Mouse (Mus musculus) spleen, adult 2 months (tissue): ENCODE results near the gene Zfp978.
"Not testable (repeated sequence)": the region's sequence is repeated elsewhere in the genome, so short reads cannot be mapped to it uniquely, and the experiment has no call there.

Source experiments
- CTCF ChIP-seq: fragments of 200-500 bp; IDR thresholded peaks from 2 replicates; pipeline ENCODE4 v1.5.1; 2011; ENCODE audit warnings: mild to moderate bottlenecking, inconsistent platforms; ENCODE audit not compliant: insufficient read depth, insufficient read length, insufficient replicate concordance; ENCODE audit errors: extremely low read depth
- POLR2A ChIP-seq: fragments of 200-500 bp; IDR thresholded peaks from 2 replicates; pipeline ENCODE4 v1.6.1; 2011; ENCODE audit warnings: low read depth, low read length, inconsistent platforms

- TF ChIP-seq POLR2A, CTCF: not testable (repeated sequence)
These were observed 37.0 kb downstream of the Zfp978 start for GRCm38 (mm10) chr4:147397934-147398682.
